Mouse (Mus musculus) Patski (cell line): ENCODE data around the gene Kctd3. TPM values are rescaled to one million over a fixed set of nuclear protein-coding genes. Genes with fewer than 3 reads are reported as not detected.

Experiments used
- ATAC-seq: fragments of 100-300 bp; one replicate; pipeline ENCODE4 v1.8.0; 2021
- CTCF ChIA-PET: fragments of 350-600 bp; sonication (Branson Sonifier 250); formaldehyde crosslinking; loops from one replicate; lab custom pipeline; 2022; ENCODE audit warnings: inconsistent platforms; lab: Charles Lee
- POLR2A ChIA-PET: fragments of 350-600 bp; sonication (Branson Sonifier 250); formaldehyde crosslinking; loops from one replicate; lab custom pipeline; 2022; ENCODE audit warnings: antibody characterized with exemption, inconsistent platforms; lab: Charles Lee
- DNase-seq: peaks from one replicate; pipeline ENCODE4 v3.0.0-alpha.2; 2011; ENCODE audit warnings: low read depth, low spot score
- H3K27me3 ChIP-seq: fragments of 371-371 bp; one replicate; pipeline ENCODE4 v1.5.1; 2021
- CTCF ChIP-seq: fragments of 100-300 bp; IDR thresholded peaks from one replicate; pipeline ENCODE4 v1.5.1; 2021
- in situ Hi-C: fragments of 300-500 bp; cut with MboI; formaldehyde crosslinking; loops from 3 replicates; pipeline ENCODE4 v1.11.1; 2018; ENCODE audit warnings: low pct_unique_long_range_greater_than_20kb, mixed read lengths
- polyA plus RNA-seq: library from polyadenylated mRNA; unstranded; gene quantifications from one replicate; pipeline ENCODE4 v1.2.3, GENCODE M21; 2021

The Kctd3 gene
- polyA plus RNA-seq, result 34.8 TPM

- TF ChIP-seq CTCF, result no peak
- ATAC-seq, result peak; percentile 87
- DNase-seq, result peak; percentile 55
- POLR2A ChIA-PET, result interaction anchor here (0.9 to 1.1 kb wide), 2 partner anchors 11 to 30 kb away, joined by 4 to 12 read pairs; no protein-coding TSS in a partner anchor
- in situ Hi-C loops, result loop anchor here (25.0 kb wide), 2 partner anchors 930 to 1880 kb away; no protein-coding TSS in a partner anchor
- CTCF ChIA-PET, result interaction anchor here (1.8 kb wide), 1 partner anchor 16 kb away, joined by 6 read pairs; no protein-coding TSS in a partner anchor
- H3K27me3 ChIP-seq, result no peaks in the 10 kb centered on the region
These were observed at the start of gene Kctd3 for GRCm38 (mm10) chr1:189007239-189007979. Kctd3 (minus strand) TSS chr1:189007841.

GRCm38 (mm10) chr1:189057425-189057824 lies 49.8 kb upstream of the Kctd3 start:
- H3K27me3 ChIP-seq, result no peaks in the 10 kb centered on the region
- DNase-seq (no peak), ATAC-seq (no peak)
- POLR2A ChIA-PET, result no interaction called here
- TF ChIP-seq CTCF, result peak; percentile 44
- CTCF ChIA-PET, result no interaction called here
- in situ Hi-C loops, result no loop called here

- ATAC-seq (no peak), DNase-seq (no peak)
- no peaks in the 10 kb centered on the region for H3K27me3 ChIP-seq
- ChIA-PET CTCF (no interaction called here), POLR2A (no interaction called here)
- no peak for TF ChIP-seq CTCF
- in situ Hi-C loops, result no loop called here
These were observed 48.3 kb upstream of the Kctd3 start for GRCm38 (mm10) chr1:189055933-189056332.

GRCm38 (mm10) chr1:189054941-189055551 lies 47.4 kb upstream of the Kctd3 start:
- in situ Hi-C loops, result no loop called here
- ChIA-PET POLR2A (no interaction called here), CTCF (interaction anchor here (1.8 kb wide), 1 partner anchor 19 kb away, joined by 4 read pairs; no protein-coding TSS in a partner anchor)
- ATAC-seq, result no peak
- no peak for TF ChIP-seq CTCF
- no peaks in the 10 kb centered on the region for H3K27me3 ChIP-seq
- no peak for DNase-seq

GRCm38 (mm10) chr1:189054191-189054590 lies 46.5 kb upstream of the Kctd3 start:
- ChIA-PET POLR2A (no interaction called here), CTCF (interaction anchor here (1.8 kb wide), 1 partner anchor 18 kb away, joined by 4 read pairs; no protein-coding TSS in a partner anchor)
- in situ Hi-C loops, result no loop called here
- ATAC-seq (no peak), DNase-seq (no peak)
- no peaks in the 10 kb centered on the region for H3K27me3 ChIP-seq
- TF ChIP-seq CTCF, result no peak

- no peak for DNase-seq
- in situ Hi-C loops, result no loop called here
- H3K27me3 ChIP-seq, result no peaks in the 10 kb centered on the region
- POLR2A ChIA-PET, result no interaction called here
- no peak for ATAC-seq
- no peak for TF ChIP-seq CTCF
- CTCF ChIA-PET, result interaction anchor here (1.4 kb wide), 1 partner anchor 12 kb away, joined by 3 read pairs; no protein-coding TSS in a partner anchor
These were observed 44.5 kb upstream of the Kctd3 start for GRCm38 (mm10) chr1:189052189-189052588.

GRCm38 (mm10) chr1:189050122-189050521 lies 42.5 kb upstream of the Kctd3 start:
- no peak for ATAC-seq
- H3K27me3 ChIP-seq, result peaks cover 3% of the 10 kb centered on the region
- POLR2A ChIA-PET, result no interaction called here
- no peak for TF ChIP-seq CTCF
- CTCF ChIA-PET, result no interaction called here
- in situ Hi-C loops, result no loop called here
- no peak for DNase-seq

GRCm38 (mm10) chr1:189048331-189048730 lies 40.7 kb upstream of the Kctd3 start:
- POLR2A ChIA-PET, result no interaction called here
- CTCF ChIA-PET, result no interaction called here
- TF ChIP-seq CTCF, result no peak
- DNase-seq (no peak), ATAC-seq (no peak)
- peaks cover 9% of the 10 kb centered on the region for H3K27me3 ChIP-seq
- in situ Hi-C loops, result no loop called here

- no peak for ATAC-seq
- no peak for TF ChIP-seq CTCF
- ChIA-PET POLR2A (no interaction called here), CTCF (no interaction called here)
- in situ Hi-C loops, result no loop called here
- DNase-seq, result no peak
- peaks cover 9% of the 10 kb centered on the region for H3K27me3 ChIP-seq
These were observed 40.3 kb upstream of the Kctd3 start for GRCm38 (mm10) chr1:189047918-189048317.

- TF ChIP-seq CTCF, result no peak
- ATAC-seq (no peak), DNase-seq (no peak)
- in situ Hi-C loops, result no loop called here
- CTCF ChIA-PET, result interaction anchor here (1.1 kb wide), 1 partner anchor 19 kb away, joined by 4 read pairs; no protein-coding TSS in a partner anchor
- POLR2A ChIA-PET, result no interaction called here
- H3K27me3 ChIP-seq, result peaks cover 9% of the 10 kb centered on the region
These were observed 39.2 kb upstream of the Kctd3 start for GRCm38 (mm10) chr1:189046831-189047230.

- ATAC-seq, result no peak
- in situ Hi-C loops, result no loop called here
- CTCF ChIA-PET, result interaction anchor here (1.1 kb wide), 1 partner anchor 18 kb away, joined by 4 read pairs; no protein-coding TSS in a partner anchor
These were observed 38.7 kb upstream of the Kctd3 start for GRCm38 (mm10) chr1:189046301-189046700.

More at GRCm38 (mm10) chr1:189046301-189046700, 38.7 kb upstream of the Kctd3 start:
- DNase-seq, result no peak
- POLR2A ChIA-PET, result no interaction called here
- peaks cover 9% of the 10 kb centered on the region for H3K27me3 ChIP-seq
- TF ChIP-seq CTCF, result no peak
